Mouse (Mus musculus) MEL (cell line): ENCODE data around the gene Reep1. TPM values are rescaled to one million over a fixed set of nuclear protein-coding genes. Genes with fewer than 3 reads are reported as not detected.

ENCODE experiments used
- DNase-seq: peaks from one replicate; pipeline ENCODE4 v3.0.0; 2011; ENCODE audit warnings: low read depth, low spot score
- H3K27ac ChIP-seq: 2 replicates; pipeline ENCODE4 v1.5.1; 2012; ENCODE audit warnings: low read depth, mild to moderate bottlenecking, control low read depth, low read length, moderate library complexity; ENCODE audit not compliant: control insufficient read depth
- H3K27me3 ChIP-seq, 2 experiments: fragments of 150-350 bp in 1 of 2; sonication (generic) in 1 of 2; 2 replicates each; pipeline ENCODE4 v1.6.1; 2012; ENCODE audit warnings: low read length in 2 of 2, mild to moderate bottlenecking in 2 of 2, improper control_type of control experiment in 1 of 2, moderate library complexity in 1 of 2; ENCODE audit not compliant: insufficient read depth in 2 of 2, control insufficient read depth in 1 of 2
- H3K36me3 ChIP-seq, 2 experiments: 2 replicates each; pipeline ENCODE4 v1.6.1; 2012 to 2014; ENCODE audit warnings: low read length in 2 of 2, improper control_type of control experiment in 1 of 2, inconsistent platforms in 1 of 2, mild to moderate bottlenecking in 1 of 2; ENCODE audit not compliant: insufficient read depth in 2 of 2, control insufficient read depth in 1 of 2
- H3K4me1 ChIP-seq, 2 experiments: fragments of 150-350 bp in 1 of 2; sonication (generic) in 1 of 2; 2 replicates each; pipeline ENCODE4 v1.6.1; 2012; ENCODE audit warnings: low read length in 2 of 2, improper control_type of control experiment in 1 of 2, mild to moderate bottlenecking in 1 of 2; ENCODE audit not compliant: insufficient read depth in 2 of 2, control insufficient read depth in 1 of 2
- H3K4me3 ChIP-seq, 2 experiments: fragments of 150-350 bp in 1 of 2; sonication (generic) in 1 of 2; 2 replicates each; pipeline ENCODE4 v1.5.1; 2012; ENCODE audit warnings: low read depth in 2 of 2, low read length in 2 of 2, mild to moderate bottlenecking in 2 of 2, moderate library complexity in 2 of 2, control low read depth in 1 of 2, improper control_type of control experiment in 1 of 2; ENCODE audit not compliant: control insufficient read depth in 1 of 2, insufficient read depth in 1 of 2
- H3K79me2 ChIP-seq: 2 replicates; pipeline ENCODE4 v1.6.1; 2012; ENCODE audit warnings: mild to moderate bottlenecking, low read length, moderate library complexity; ENCODE audit not compliant: control insufficient read depth, poor library complexity, insufficient read depth
- H3K9ac ChIP-seq: 2 replicates; pipeline ENCODE4 v1.6.1; 2012; ENCODE audit warnings: low read depth, mild to moderate bottlenecking, control low read depth, low read length, moderate library complexity; ENCODE audit not compliant: control insufficient read depth, poor library complexity, severe bottlenecking
- H3K9me3 ChIP-seq: fragments of 150-350 bp; sonication (generic); replicated peaks from 2 replicates; pipeline ENCODE4 v1.6.1; 2012; ENCODE audit warnings: mild to moderate bottlenecking, low read length, improper control_type of control experiment, moderate library complexity; ENCODE audit not compliant: insufficient read depth
- BHLHE40 ChIP-seq: IDR thresholded peaks from 2 replicates; pipeline ENCODE4 v1.6.1; 2012; ENCODE audit warnings: low read depth, mild to moderate bottlenecking, inconsistent platforms, low read length, improper control_type of control experiment, borderline replicate concordance
- CHD2 ChIP-seq: IDR thresholded peaks from 2 replicates; pipeline ENCODE4 v1.6.1; 2011; ENCODE audit warnings: low read length, improper control_type of control experiment
- CTCF ChIP-seq, 3 experiments: IDR thresholded peaks in 2 of 3; conservative IDR thresholded peaks in 1 of 3; 2 replicates each; pipeline ENCODE4 v1.5.1; 2011 to 2012; ENCODE audit warnings: low read length in 3 of 3, low read depth in 2 of 3, mild to moderate bottlenecking in 2 of 3, improper control_type of control experiment in 1 of 3, inconsistent platforms in 1 of 3, mixed read lengths in 1 of 3, moderate library complexity in 1 of 3; ENCODE audit not compliant: control insufficient read depth in 1 of 3, insufficient read depth in 1 of 3, poor library complexity in 1 of 3, severe bottlenecking in 1 of 3
- E2F4 ChIP-seq: IDR thresholded peaks from 2 replicates; pipeline ENCODE4 v1.6.1; 2011; ENCODE audit warnings: low read depth, low read length, improper control_type of control experiment, borderline replicate concordance
- ELF1 ChIP-seq: IDR thresholded peaks from 2 replicates; pipeline ENCODE4 v1.6.1; 2014; ENCODE audit warnings: low read depth, mild to moderate bottlenecking, inconsistent platforms, low read length, improper control_type of control experiment, moderate library complexity
- EP300 ChIP-seq, 2 experiments: IDR thresholded peaks; 2 replicates each; pipeline ENCODE4 v1.6.1; 2011; ENCODE audit warnings: improper control_type of control experiment in 2 of 2, low read length in 2 of 2, low read depth in 1 of 2, mild to moderate bottlenecking in 1 of 2
- ETS1 ChIP-seq: IDR thresholded peaks from 2 replicates; pipeline ENCODE4 v1.6.1; 2012; ENCODE audit warnings: low read depth, mild to moderate bottlenecking, inconsistent platforms, low read length, improper control_type of control experiment, moderate library complexity
- GATA1 ChIP-seq: IDR thresholded peaks from 2 replicates; pipeline ENCODE4 v1.6.1; 2011; ENCODE audit warnings: low read depth, low read length, improper control_type of control experiment
- JUND ChIP-seq: IDR thresholded peaks from 2 replicates; pipeline ENCODE4 v1.6.1; 2011; ENCODE audit warnings: low read depth, mild to moderate bottlenecking, improper control_type of control experiment, low read length
- KAT2A ChIP-seq: conservative IDR thresholded peaks from 2 replicates; pipeline ENCODE4 v1.6.1; 2012; ENCODE audit warnings: low read depth, low read length, improper control_type of control experiment, inconsistent platforms
- MAFK ChIP-seq: IDR thresholded peaks from 2 replicates; pipeline ENCODE4 v1.6.1; 2011; ENCODE audit warnings: low read depth, mild to moderate bottlenecking, low read length, improper control_type of control experiment, borderline replicate concordance
- MAZ ChIP-seq: IDR thresholded peaks from 2 replicates; pipeline ENCODE4 v1.6.1; 2012; ENCODE audit warnings: low read depth, mild to moderate bottlenecking, inconsistent platforms, low read length, improper control_type of control experiment
- MXI1 ChIP-seq: IDR thresholded peaks from 2 replicates; pipeline ENCODE4 v1.6.1; 2011; ENCODE audit warnings: mild to moderate bottlenecking, low read depth, low read length, improper control_type of control experiment
- MYB ChIP-seq: IDR thresholded peaks from 2 replicates; pipeline ENCODE4 v1.6.1; 2011; ENCODE audit warnings: mild to moderate bottlenecking, low read depth, low read length, improper control_type of control experiment
- MYC ChIP-seq: IDR thresholded peaks from 2 replicates; pipeline ENCODE4 v1.6.1; 2011; ENCODE audit warnings: low read depth, mild to moderate bottlenecking, low read length, improper control_type of control experiment, moderate library complexity
- NELFE ChIP-seq: IDR thresholded peaks from 2 replicates; pipeline ENCODE4 v1.6.1; 2011; ENCODE audit warnings: low read depth, low read length, improper control_type of control experiment
- NRF1 ChIP-seq: IDR thresholded peaks from 2 replicates; pipeline ENCODE4 v1.6.1; 2014; ENCODE audit warnings: low read depth, mild to moderate bottlenecking, inconsistent platforms, low read length, improper control_type of control experiment, moderate library complexity; ENCODE audit not compliant: poor library complexity, insufficient read depth, severe bottlenecking
- POLR2A ChIP-seq, 2 experiments: IDR thresholded peaks; 2 replicates each; pipeline ENCODE4 v1.6.1; 2011 to 2012; ENCODE audit warnings: low read length in 2 of 2, mild to moderate bottlenecking in 2 of 2, control low read depth in 1 of 2, improper control_type of control experiment in 1 of 2, low read depth in 1 of 2, moderate library complexity in 1 of 2; ENCODE audit not compliant: control insufficient read depth in 1 of 2, insufficient read depth in 1 of 2, poor library complexity in 1 of 2
- POLR2AphosphoS2 ChIP-seq: IDR thresholded peaks from 2 replicates; pipeline ENCODE4 v1.6.1; 2011; ENCODE audit warnings: low read length, improper control_type of control experiment
- SIN3A ChIP-seq: IDR thresholded peaks from 2 replicates; pipeline ENCODE4 v1.6.1; 2012; ENCODE audit warnings: low read length, improper control_type of control experiment, inconsistent platforms
- TAL1 ChIP-seq: IDR thresholded peaks from 2 replicates; pipeline ENCODE4 v1.6.1; 2012; ENCODE audit warnings: mild to moderate bottlenecking, inconsistent platforms, low read length, moderate library complexity, mixed read lengths
- TBP ChIP-seq: IDR thresholded peaks from 2 replicates; pipeline ENCODE4 v1.8.0; 2011; ENCODE audit warnings: low read depth, low read length, improper control_type of control experiment
- ZMIZ1 ChIP-seq: IDR thresholded peaks from 2 replicates; pipeline ENCODE4 v1.6.1; 2012; ENCODE audit warnings: low read depth, mild to moderate bottlenecking, inconsistent platforms, low read length, improper control_type of control experiment, moderate library complexity
- ZNF384 ChIP-seq: IDR thresholded peaks from 2 replicates; pipeline ENCODE4 v1.6.1; 2012; ENCODE audit warnings: low read depth, mild to moderate bottlenecking, inconsistent platforms, low read length, improper control_type of control experiment
- polyA plus RNA-seq, 2 experiments: library from polyadenylated mRNA; stranded (reverse) in 1 of 2; unstranded in 1 of 2; fragments of >175 nt in 1 of 2; fragments of >200 nt in 1 of 2; gene quantifications; 2 replicates each; pipeline versions ENCODE4 v1.2.1 to v1.2.4; 2012; ENCODE audit warnings: low replicate concordance in 2 of 2, low read depth in 1 of 2; ENCODE audit not compliant: insufficient read length in 2 of 2, insufficient read depth in 1 of 2, missing spikeins in 1 of 2
- total RNA-seq: library from RNA; depleted of rRNA; stranded (reverse); fragments of 300-350 nt; gene quantifications from 2 replicates; pipeline ENCODE4 v1.2.3, GENCODE M21; 2012

Gene Reep1
- total and polyA plus RNA-seq, 3 experiments, result 0.12 to 0.36 TPM; not detected in 1

- Histone ChIP-seq H3K27ac (no peak overlapping the region), H3K4me3 (no peak overlapping the region), H3K27me3 (peaks cover 7 to 18% of the 10 kb centered on the region in 2 experiments), H3K79me2 (no peaks in the 10 kb centered on the region), H3K4me1 (no peaks in the 10 kb centered on the region), H3K9ac (no peak overlapping the region), H3K9me3 (no peaks in the 10 kb centered on the region), H3K36me3 (no peaks in the 10 kb centered on the region)
- DNase-seq, result no peak
- no peak for TF ChIP-seq TBP
- TF ChIP-seq MXI1, result no peak
- no peak for TF ChIP-seq POLR2A (IDR thresholded peaks at IDR 0.05; ENCODE audit: control insufficient read depth in 1 of 2, insufficient read depth in 1 of 2, low read depth in 1 of 2, low read length in 2 of 2, poor library complexity in 1 of 2)
- no peak for TF ChIP-seq KAT2A
- no peak for TF ChIP-seq MAFK
- no peak for TF ChIP-seq ETS1
- no peak for TF ChIP-seq EP300 (IDR thresholded peaks at IDR 0.05; ENCODE audit: low read depth in 1 of 2, low read length in 2 of 2)
- TF ChIP-seq BHLHE40, result no peak
- TF ChIP-seq GATA1, result no peak
These were observed 52.7 kb downstream of the Reep1 start for GRCm38 (mm10) chr6:71760073-71760472.

DNA sequence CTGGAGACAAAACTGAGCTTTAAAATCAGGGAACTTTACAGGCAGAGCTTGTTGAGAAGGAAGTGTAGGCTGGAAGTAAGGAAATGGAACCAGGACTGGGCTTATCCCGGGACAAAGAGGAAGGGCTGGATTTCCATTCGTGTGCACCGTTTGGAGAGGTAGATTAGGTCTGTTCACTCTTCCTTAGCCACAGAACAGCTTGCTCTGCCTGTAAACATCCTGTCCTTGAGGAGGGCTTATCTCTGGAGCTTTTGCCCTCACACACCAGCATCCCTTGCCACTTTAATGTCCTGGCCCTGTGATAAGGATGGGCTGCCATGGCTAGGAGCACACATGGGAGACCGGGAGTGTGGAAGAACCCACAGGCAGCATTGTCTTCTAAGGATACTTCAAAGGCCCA lies 60.4 kb downstream of the Reep1 start:
- no peak overlapping the region for H3K4me3 ChIP-seq
- H3K4me1 ChIP-seq, result no peaks in the 10 kb centered on the region
- H3K9me3 ChIP-seq, result no peaks in the 10 kb centered on the region
- H3K9ac ChIP-seq, result no peak overlapping the region
- no peaks in the 10 kb centered on the region for H3K36me3 ChIP-seq
- TF ChIP-seq ZMIZ1 (no peak), E2F4 (no peak), SIN3A (no peak), CTCF (IDR thresholded peaks at IDR 0.05 in 2 of 3, conservative IDR thresholded peaks at IDR 0.05 in 1 of 3; ENCODE audit: control insufficient read depth in 1 of 3, insufficient read depth in 1 of 3, low read depth in 2 of 3, low read length in 3 of 3, poor library complexity in 1 of 3, severe bottlenecking in 1 of 3) (no peak), MAZ (no peak), GATA1 (no peak), ZNF384 (no peak), JUND (no peak), TAL1 (no peak), TBP (no peak), CHD2 (no peak), NELFE (no peak), NRF1 (no peak), BHLHE40 (no peak), ELF1 (no peak), MYC (no peak), POLR2AphosphoS2 (no peak), MAFK (no peak), MYB (no peak)
- H3K27ac ChIP-seq, result no peak overlapping the region
- H3K79me2 ChIP-seq, result no peaks in the 10 kb centered on the region
- no peak for DNase-seq
- peaks cover 0 to 4% of the 10 kb centered on the region in 2 experiments; a peak in 2 of 4 replicates for H3K27me3 ChIP-seq
